Mouse (Mus musculus) kidney, postnatal 36 days (tissue): ENCODE measurements around the gene Cul1.
A peak's percentile ranks its signal among the peaks of the same experiment; 100 is the strongest.
"Not testable (repeated sequence)": the region's sequence is repeated elsewhere in the genome, so short reads cannot be mapped to it uniquely, and the experiment has no call there.

Experiments used
- DNase-seq, 2 experiments: peaks; one replicate each; pipeline ENCODE4 v3.0.0; 2021 to 2022; ENCODE audit warnings: mixed read lengths in 2 of 2

Cul1 gene

GRCm38 (mm10) chr6:47453098-47453497, at the start of gene Cul1:
Gene Cul1, plus strand, starts transcription at chr6:47453398.
- DNase-seq = no peak

- peak; percentile 31 to 59 for DNase-seq
Observed at GRCm38 (mm10) chr6:47404419-47405382, 48.5 kb upstream of the Cul1 start.

GRCm38 (mm10) chr6:47412886-47413606, 40.2 kb upstream of the Cul1 start:
- no peak for DNase-seq

- no peak for DNase-seq
Observed at GRCm38 (mm10) chr6:47413656-47414055, 39.5 kb upstream of the Cul1 start.

- DNase-seq = no peak
Observed at GRCm38 (mm10) chr6:47418691-47419090, 34.5 kb upstream of the Cul1 start.

GRCm38 (mm10) chr6:47420156-47420555, 33.0 kb upstream of the Cul1 start:
- no peak for DNase-seq

GRCm38 (mm10) chr6:47421221-47421620, 32.0 kb upstream of the Cul1 start:
- DNase-seq = no peak

GRCm38 (mm10) chr6:47426136-47426535, 27.1 kb upstream of the Cul1 start:
- no peak for DNase-seq

GRCm38 (mm10) chr6:47426556-47426955, 26.6 kb upstream of the Cul1 start:
- not testable (repeated sequence) for DNase-seq

GRCm38 (mm10) chr6:47432795-47433194, 20.4 kb upstream of the Cul1 start:
- DNase-seq = not testable (repeated sequence)

GRCm38 (mm10) chr6:47440080-47440479, 13.1 kb upstream of the Cul1 start:
- no peak for DNase-seq

- DNase-seq = no peak
Observed at GRCm38 (mm10) chr6:47447658-47448057, 5.5 kb upstream of the Cul1 start.

- DNase-seq = no peak
Observed at GRCm38 (mm10) chr6:47453522-47454130, 428 bp downstream of the Cul1 start.

- peak; percentile 90 to 93 for DNase-seq
Observed at GRCm38 (mm10) chr6:47454131-47454574, 955 bp downstream of the Cul1 start.

- peak; percentile 52 to 82 for DNase-seq
Observed at GRCm38 (mm10) chr6:47454575-47455571, 1.7 kb downstream of the Cul1 start.

GRCm38 (mm10) chr6:47455843-47456242, 2.6 kb downstream of the Cul1 start:
- no peak for DNase-seq

- DNase-seq = peak; percentile 17 to 60
Observed at GRCm38 (mm10) chr6:47456853-47457252, 3.7 kb downstream of the Cul1 start.

- no peak for DNase-seq
Observed at GRCm38 (mm10) chr6:47465400-47465799, 12.2 kb downstream of the Cul1 start.

GRCm38 (mm10) chr6:47466488-47466887, 13.3 kb downstream of the Cul1 start:
- DNase-seq = peak; percentile 28 to 40

- DNase-seq = no peak
Observed at GRCm38 (mm10) chr6:47467058-47467457, 13.9 kb downstream of the Cul1 start.

- no peak for DNase-seq
Observed at GRCm38 (mm10) chr6:47469760-47470159, 16.6 kb downstream of the Cul1 start.

GRCm38 (mm10) chr6:47472444-47472843, 19.2 kb downstream of the Cul1 start:
- DNase-seq = peak; percentile 35 to 50
